Mouse (Mus musculus) liver, embryonic 16.5 days (tissue): ENCODE measurements at regions not wholly inside any gene's neighbourhood (a gene's known extent, or its start where the extent isn't known, plus 50 kb on each side); places are given as distances from the start of the nearest gene placed in this dataset.
"Not testable (repeated sequence)": the region's sequence is repeated elsewhere in the genome, so short reads cannot be mapped to it uniquely, and the experiment has no call there.

Experiments
- ATAC-seq: fragments of 200-750 bp; cut with Nextera tagmentation; 2 replicates; pipeline ENCODE4 v1.8.0; 2017; ENCODE audit warnings: low read depth, mild to moderate bottlenecking, moderate number of reproducible peaks, moderate library complexity
- H3K27ac ChIP-seq: fragments of 300-500 bp; sonication (generic); 2 replicates; pipeline ENCODE4 v1.5.1; 2014; ENCODE audit warnings: mild to moderate bottlenecking, low read length
- H3K27me3 ChIP-seq: fragments of 300-500 bp; sonication (generic); 2 replicates; pipeline ENCODE4 v1.6.1; 2014; ENCODE audit warnings: low read depth, low read length, mixed read lengths; ENCODE audit not compliant: control insufficient read depth, insufficient read depth
- H3K36me3 ChIP-seq: fragments of 300-500 bp; sonication (generic); 2 replicates; pipeline ENCODE4 v1.6.1; 2014; ENCODE audit warnings: mild to moderate bottlenecking; ENCODE audit not compliant: control insufficient read depth, insufficient read depth
- H3K4me1 ChIP-seq: fragments of 300-500 bp; sonication (generic); 2 replicates; pipeline ENCODE4 v1.6.1; 2014; ENCODE audit warnings: low read depth, low read length, mixed read lengths; ENCODE audit not compliant: control insufficient read depth
- H3K4me2 ChIP-seq: fragments of 300-500 bp; sonication (generic); 2 replicates; pipeline ENCODE4 v1.6.1; 2014; ENCODE audit warnings: low read depth, low read length, mixed read lengths
- H3K4me3 ChIP-seq: fragments of 300-500 bp; sonication (generic); 2 replicates; pipeline ENCODE4 v1.5.1; 2014; ENCODE audit warnings: low read depth, mild to moderate bottlenecking, low read length
- H3K9ac ChIP-seq: fragments of 300-500 bp; sonication (generic); 2 replicates; pipeline ENCODE4 v1.6.1; 2014; ENCODE audit warnings: low read depth, low read length
- H3K9me3 ChIP-seq: fragments of 300-500 bp; sonication (generic); replicated peaks from 2 replicates; pipeline ENCODE4 v1.6.1; 2016; ENCODE audit warnings: low read length; ENCODE audit not compliant: control insufficient read depth
- WGBS: fragments of 180-500 bp; shearing (Covaris S2); extraction: QIAGEN DNeasy Blood & Tissue Kit; methylation state at CpG from one replicate; pipeline ENCODE4 v1.1.7; 2014; ENCODE audit not compliant: insufficient replicate concordance; 5-methylcytosine and 5-hydroxymethylcytosine counted together

GRCm38 (mm10) chr17:47247516-47247915 is 121.2 kb upstream of the Mrps10 start:
- Histone ChIP-seq H3K4me3 (no peak overlapping the region), H3K4me1 (no peaks in the 10 kb centered on the region; the same call in 1 of the 2 replicates), H3K9me3 (no peaks in the 10 kb centered on the region), H3K27me3 (no peaks in the 10 kb centered on the region), H3K36me3 (no peaks in the 10 kb centered on the region), H3K9ac (no peak overlapping the region), H3K27ac (no peak overlapping the region), H3K4me2 (no peak overlapping the region)
- ATAC-seq: no peak
- WGBS: 65% methylated on average over 5 of the region's 5 CpGs

DNA sequence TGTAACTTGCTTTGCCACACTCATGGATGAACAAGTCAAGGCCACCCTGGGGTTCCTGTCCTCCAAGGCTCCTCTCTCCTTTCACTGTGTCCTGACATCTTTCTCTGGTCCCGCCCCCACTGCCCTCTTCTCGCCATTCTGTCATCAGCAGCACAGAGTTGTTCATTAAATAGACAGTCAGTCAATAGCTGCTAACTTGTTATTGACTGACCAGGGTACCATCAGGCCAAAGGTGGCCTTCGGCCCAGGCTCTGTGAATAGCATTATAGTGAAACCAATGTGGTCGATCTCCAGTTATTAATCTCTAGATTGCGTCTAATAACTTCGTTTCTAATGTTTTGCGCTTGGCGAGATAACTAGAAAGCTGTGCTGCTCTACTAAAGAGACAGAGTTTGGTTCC is 122.1 kb upstream of the Mrps10 start:
- no peaks in the 10 kb centered on the region for H3K27me3 ChIP-seq
- no peaks in the 10 kb centered on the region; the same call in 1 of the 2 replicates for H3K4me1 ChIP-seq
- H3K4me3 ChIP-seq: no peak overlapping the region
- peak; percentile 79 for ATAC-seq
- H3K27ac ChIP-seq: no peak overlapping the region
- no peak overlapping the region for H3K9ac ChIP-seq
- H3K4me2 ChIP-seq: no peak overlapping the region
- no peaks in the 10 kb centered on the region for H3K9me3 ChIP-seq
- no peaks in the 10 kb centered on the region for H3K36me3 ChIP-seq
- WGBS: 71% methylated on average over 8 of the region's 8 CpGs

DNA sequence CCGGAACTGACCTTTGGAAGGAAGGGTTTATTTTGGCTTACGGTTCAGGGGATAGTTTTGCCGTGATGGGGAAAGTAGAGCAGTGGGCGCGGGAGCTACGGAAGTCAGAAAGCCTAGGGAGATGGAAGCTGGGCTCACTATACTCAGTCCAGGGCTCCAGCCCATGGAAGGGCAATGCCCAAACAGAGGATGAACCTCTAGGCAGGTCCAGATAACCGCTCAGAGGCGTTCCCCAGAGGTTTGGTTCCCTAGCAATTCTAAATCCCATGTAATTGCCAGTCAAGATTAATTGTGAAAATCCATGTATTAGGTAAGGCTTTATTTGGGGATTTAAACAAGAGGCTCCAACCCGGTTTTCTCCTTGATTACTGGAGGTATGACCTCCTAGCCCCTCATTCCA is 123.1 kb upstream of the Mrps10 start:
- Histone ChIP-seq H3K9me3 (no peaks in the 10 kb centered on the region), H3K4me3 (no peak overlapping the region), H3K4me1 (no peaks in the 10 kb centered on the region; the same call in 1 of the 2 replicates), H3K36me3 (no peaks in the 10 kb centered on the region), H3K27ac (no peak overlapping the region), H3K9ac (no peak overlapping the region), H3K27me3 (no peaks in the 10 kb centered on the region), H3K4me2 (no peak overlapping the region)
- no peak for ATAC-seq
- WGBS: 80% methylated on average over 9 of the region's 9 CpGs

DNA sequence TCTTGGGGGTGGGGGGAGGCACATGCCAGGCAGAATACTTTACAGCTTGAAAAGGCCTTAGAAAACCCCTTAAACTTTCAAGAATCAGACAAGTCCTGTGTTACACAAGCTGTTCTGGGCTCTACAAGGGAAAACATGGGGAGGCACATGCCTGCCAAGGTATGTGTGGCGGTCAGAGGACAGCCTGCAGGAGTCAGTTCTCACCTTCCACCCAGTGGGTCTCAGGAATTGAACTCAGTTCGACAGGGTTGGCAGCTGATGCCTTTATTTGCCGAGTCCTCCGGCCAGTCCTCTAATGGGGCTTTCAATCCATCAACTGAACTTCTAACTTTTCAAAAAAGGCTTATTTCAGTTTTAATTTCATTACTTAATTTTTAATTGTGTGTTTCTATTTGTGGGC is 129.6 kb upstream of the Mrps10 start:
- no peak overlapping the region for H3K4me3 ChIP-seq
- no peaks in the 10 kb centered on the region for H3K9me3 ChIP-seq
- WGBS: 74% methylated on average over 4 of the region's 4 CpGs
- no peak overlapping the region for H3K4me2 ChIP-seq
- no peak for ATAC-seq
- no peaks in the 10 kb centered on the region for H3K27me3 ChIP-seq
- H3K27ac ChIP-seq: no peak overlapping the region
- no peaks in the 10 kb centered on the region for H3K4me1 ChIP-seq
- no peaks in the 10 kb centered on the region for H3K36me3 ChIP-seq
- no peak overlapping the region for H3K9ac ChIP-seq

DNA sequence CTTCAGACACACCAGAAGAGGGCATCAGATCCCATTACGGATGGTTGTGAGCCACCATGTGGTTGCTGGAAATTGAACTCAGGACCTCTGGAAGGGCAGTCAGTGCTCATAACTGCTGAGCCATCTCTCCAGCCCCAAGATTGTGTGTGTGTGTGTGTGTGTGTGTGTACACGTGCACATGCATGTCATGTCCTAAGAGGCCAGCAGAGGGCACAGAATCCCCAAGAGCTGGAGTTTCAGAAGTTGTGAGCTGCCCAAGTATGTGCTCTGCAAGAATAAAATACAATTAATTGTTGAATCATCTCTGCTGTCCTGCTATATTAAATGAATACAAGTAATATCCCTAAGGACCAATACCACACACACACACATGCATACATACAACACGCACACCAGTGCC is 130.8 kb upstream of the Mrps10 start:
- ATAC-seq, H3K4me1 ChIP-seq, H3K9ac ChIP-seq, H3K4me2 ChIP-seq, H3K9me3 ChIP-seq, H3K27ac ChIP-seq, H3K4me3 ChIP-seq, H3K36me3 ChIP-seq, H3K27me3 ChIP-seq: not testable (repeated sequence)
- WGBS: 74% methylated on average over 3 of the region's 3 CpGs

DNA sequence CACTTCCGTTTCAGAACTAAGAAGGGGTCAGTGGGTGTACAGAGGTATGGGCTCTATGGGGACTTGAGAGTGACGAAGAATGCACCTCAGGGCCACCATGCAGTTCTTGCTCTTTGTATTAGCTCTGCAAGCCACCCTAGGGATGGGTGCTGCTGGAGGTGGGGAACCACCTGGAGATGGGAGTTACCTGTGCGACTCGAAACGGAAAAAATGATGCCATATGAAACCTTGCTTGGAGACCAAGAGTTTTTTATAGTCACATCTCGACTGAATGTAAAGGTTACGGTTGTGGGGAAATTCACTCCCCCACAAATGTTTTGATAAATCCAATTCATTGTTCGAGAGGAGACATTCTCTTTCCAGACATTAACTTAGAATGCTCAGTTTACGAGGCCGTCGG is 134.3 kb upstream of the Mrps10 start:
- Histone ChIP-seq H3K4me3 (no peak overlapping the region), H3K27me3 (no peaks in the 10 kb centered on the region), H3K9ac (no peak overlapping the region), H3K9me3 (no peaks in the 10 kb centered on the region), H3K27ac (no peak overlapping the region), H3K4me1 (no peaks in the 10 kb centered on the region), H3K36me3 (no peaks in the 10 kb centered on the region), H3K4me2 (no peak overlapping the region)
- ATAC-seq: no peak
- 74% methylated on average over 11 of the region's 11 CpGs for WGBS

- Histone ChIP-seq H3K9ac (no peak overlapping the region), H3K4me1 (no peaks in the 10 kb centered on the region), H3K27ac (no peak overlapping the region), H3K9me3 (no peaks in the 10 kb centered on the region), H3K36me3 (no peaks in the 10 kb centered on the region), H3K27me3 (no peaks in the 10 kb centered on the region), H3K4me3 (no peak overlapping the region), H3K4me2 (no peak overlapping the region)
- no peak for ATAC-seq
- 60% methylated on average over 8 of the region's 8 CpGs for WGBS
Measured at GRCm38 (mm10) chr17:47233003-47233678, 135.5 kb upstream of the Mrps10 start.

DNA sequence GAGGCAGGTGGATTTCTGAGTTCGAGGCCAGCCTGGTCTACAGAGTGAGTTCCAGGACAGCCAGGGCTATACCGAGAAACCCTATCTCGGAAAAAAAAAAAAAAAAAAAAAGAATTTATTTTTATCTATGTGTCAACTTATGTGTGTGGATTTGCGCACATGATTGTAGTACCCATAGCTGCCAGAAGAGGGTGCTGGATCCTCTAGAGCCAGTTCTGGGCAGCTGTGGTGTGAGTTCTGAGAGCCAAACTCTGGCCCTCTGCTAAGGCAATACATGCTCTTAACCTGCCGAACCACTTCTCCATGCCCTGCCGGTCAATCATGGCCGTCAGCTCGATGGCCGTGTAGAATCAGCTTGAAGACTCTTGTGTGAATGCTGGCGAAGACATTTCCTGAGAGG is 138.0 kb upstream of the Mrps10 start:
- 78% methylated on average over 10 of the region's 10 CpGs for WGBS
- no peak overlapping the region for H3K4me3 ChIP-seq

DNA sequence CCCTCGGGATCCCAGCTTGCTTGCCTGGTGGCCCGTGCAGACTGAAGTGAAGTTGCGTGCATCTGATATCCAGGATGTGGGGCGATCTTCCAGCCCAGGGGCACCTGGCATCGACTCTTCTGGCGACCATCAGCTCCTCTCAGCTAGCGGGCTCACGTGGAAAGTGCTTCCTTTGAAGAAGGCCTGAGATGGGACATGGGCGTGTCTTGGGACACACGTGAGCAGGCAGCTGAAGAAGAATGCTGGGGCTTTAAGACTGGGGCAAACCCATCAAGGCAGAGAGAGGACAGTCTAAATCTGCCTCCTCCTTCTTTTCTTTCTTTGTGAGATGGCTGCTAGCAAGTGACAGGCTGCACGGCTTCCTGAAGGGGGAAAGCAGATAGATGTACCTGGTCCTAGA is 142.3 kb upstream of the Mrps10 start:
- H3K27me3 ChIP-seq: no peaks in the 10 kb centered on the region
- H3K36me3 ChIP-seq: no peaks in the 10 kb centered on the region
- H3K9me3 ChIP-seq: no peaks in the 10 kb centered on the region
- H3K4me2 ChIP-seq: no peak overlapping the region
- H3K27ac ChIP-seq: no peak overlapping the region
- H3K4me1 ChIP-seq: no peaks in the 10 kb centered on the region; the same call in none of the 2 replicates
- 61% methylated on average over 11 of the region's 11 CpGs for WGBS
- no peak overlapping the region for H3K9ac ChIP-seq
- no peak for ATAC-seq
- no peak overlapping the region for H3K4me3 ChIP-seq

More for the DNA sequence above, 138.0 kb upstream of the Mrps10 start:
- H3K27me3 ChIP-seq: no peaks in the 10 kb centered on the region
- no peak overlapping the region for H3K4me2 ChIP-seq
- no peaks in the 10 kb centered on the region for H3K9me3 ChIP-seq
- H3K4me1 ChIP-seq: no peaks in the 10 kb centered on the region; the same call in 1 of the 2 replicates
- no peak overlapping the region for H3K9ac ChIP-seq
- no peaks in the 10 kb centered on the region for H3K36me3 ChIP-seq
- ATAC-seq: no peak
- H3K27ac ChIP-seq: no peak overlapping the region
